Mouse (Mus musculus) mesoderm, embryonic 11.5 days (tissue): ENCODE measurements at regions not wholly inside any gene's neighbourhood (a gene's known extent, or its start where the extent isn't known, plus 50 kb on each side); places are given as distances from the start of the nearest gene placed in this dataset.

Experiments
- DNase-seq: peaks from one replicate; pipeline ENCODE4 v3.0.0-alpha.2; 2012; ENCODE audit warnings: low read depth, low spot score

GRCm38 (mm10) chr4:125270951-125271350 lies 143.3 kb upstream of the Zc3h12a start:
- DNase-seq = no peak

GRCm38 (mm10) chr4:125266212-125266611 lies 138.6 kb upstream of the Zc3h12a start:
- DNase-seq = no peak

- DNase-seq = peak; percentile 72
These were observed 137.9 kb upstream of the Zc3h12a start for GRCm38 (mm10) chr4:125265575-125265974.

GRCm38 (mm10) chr4:125265065-125265464 lies 137.4 kb upstream of the Zc3h12a start:
- DNase-seq = no peak

- DNase-seq = no peak
These were observed 133.9 kb upstream of the Zc3h12a start for GRCm38 (mm10) chr4:125261547-125261946.

- no peak for DNase-seq
These were observed 131.7 kb upstream of the Zc3h12a start for GRCm38 (mm10) chr4:125259306-125259705.

GRCm38 (mm10) chr4:125257916-125258315 lies 130.3 kb upstream of the Zc3h12a start:
- DNase-seq = no peak

GRCm38 (mm10) chr4:125253161-125253560 lies 125.5 kb upstream of the Zc3h12a start:
- no peak for DNase-seq

GRCm38 (mm10) chr4:125252228-125252627 lies 124.6 kb upstream of the Zc3h12a start:
- DNase-seq = no peak

- DNase-seq = no peak
These were observed 121.4 kb upstream of the Zc3h12a start for GRCm38 (mm10) chr4:125249061-125249460.

- peak; percentile 41 for DNase-seq
These were observed 118.5 kb upstream of the Zc3h12a start for GRCm38 (mm10) chr4:125246171-125246570.

GRCm38 (mm10) chr4:125242512-125242911 lies 114.9 kb upstream of the Zc3h12a start:
- DNase-seq = no peak

- no peak for DNase-seq
These were observed 114.1 kb upstream of the Zc3h12a start for GRCm38 (mm10) chr4:125241577-125242262.

- peak; percentile 67 for DNase-seq
These were observed 104.1 kb upstream of the Zc3h12a start for GRCm38 (mm10) chr4:125231711-125232260.

GRCm38 (mm10) chr4:125227194-125227593 lies 99.6 kb upstream of the Zc3h12a start:
- no peak for DNase-seq

GRCm38 (mm10) chr4:125222922-125223321 lies 95.3 kb upstream of the Zc3h12a start:
- DNase-seq = no peak

- peak; percentile 37 for DNase-seq
These were observed 92.7 kb upstream of the Zc3h12a start for GRCm38 (mm10) chr4:125220314-125220713.

GRCm38 (mm10) chr4:125219209-125219608 lies 91.6 kb upstream of the Zc3h12a start:
- no peak for DNase-seq

- no peak for DNase-seq
These were observed 86.7 kb upstream of the Zc3h12a start for GRCm38 (mm10) chr4:125214306-125214705.

GRCm38 (mm10) chr4:125212176-125212530 lies 84.5 kb upstream of the Zc3h12a start:
- no peak for DNase-seq

- DNase-seq = no peak
These were observed 84.0 kb upstream of the Zc3h12a start for GRCm38 (mm10) chr4:125211459-125212175.

GRCm38 (mm10) chr4:125210719-125211118 lies 83.1 kb upstream of the Zc3h12a start:
- no peak for DNase-seq
